Mouse (Mus musculus) spleen, adult 12 weeks (tissue): ENCODE measurements around the gene Tm4sf20.
A peak's percentile ranks its signal among the peaks of the same experiment; 100 is the strongest.

Experiments
- DNase-seq: peaks from one replicate; pipeline ENCODE4 v3.0.0; 2022; ENCODE audit warnings: low spot score

Tm4sf20 gene

DNA sequence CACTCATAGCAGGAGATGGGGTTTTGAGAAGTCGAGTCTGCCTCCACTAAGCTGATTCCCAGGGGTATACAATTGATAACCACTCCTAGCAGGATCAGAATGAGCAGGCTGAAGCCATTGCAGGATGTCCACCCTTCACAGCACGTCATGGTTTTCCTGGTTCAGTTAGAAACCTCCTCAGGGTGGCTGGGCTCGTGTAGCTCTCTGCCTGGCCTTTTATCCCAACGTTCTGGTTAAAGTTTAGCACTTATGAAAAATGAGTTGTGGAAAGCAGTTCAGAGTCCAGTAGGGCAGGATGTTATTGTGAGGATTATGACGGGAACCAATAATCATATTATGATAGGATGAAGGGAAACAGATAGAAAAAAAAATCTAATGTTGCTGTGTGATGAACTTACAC, at the start of gene Tm4sf20:
Tm4sf20 (minus strand) TSS at position 193 of the 400 bp plus-strand sequence.
- DNase-seq = no peak

DNA sequence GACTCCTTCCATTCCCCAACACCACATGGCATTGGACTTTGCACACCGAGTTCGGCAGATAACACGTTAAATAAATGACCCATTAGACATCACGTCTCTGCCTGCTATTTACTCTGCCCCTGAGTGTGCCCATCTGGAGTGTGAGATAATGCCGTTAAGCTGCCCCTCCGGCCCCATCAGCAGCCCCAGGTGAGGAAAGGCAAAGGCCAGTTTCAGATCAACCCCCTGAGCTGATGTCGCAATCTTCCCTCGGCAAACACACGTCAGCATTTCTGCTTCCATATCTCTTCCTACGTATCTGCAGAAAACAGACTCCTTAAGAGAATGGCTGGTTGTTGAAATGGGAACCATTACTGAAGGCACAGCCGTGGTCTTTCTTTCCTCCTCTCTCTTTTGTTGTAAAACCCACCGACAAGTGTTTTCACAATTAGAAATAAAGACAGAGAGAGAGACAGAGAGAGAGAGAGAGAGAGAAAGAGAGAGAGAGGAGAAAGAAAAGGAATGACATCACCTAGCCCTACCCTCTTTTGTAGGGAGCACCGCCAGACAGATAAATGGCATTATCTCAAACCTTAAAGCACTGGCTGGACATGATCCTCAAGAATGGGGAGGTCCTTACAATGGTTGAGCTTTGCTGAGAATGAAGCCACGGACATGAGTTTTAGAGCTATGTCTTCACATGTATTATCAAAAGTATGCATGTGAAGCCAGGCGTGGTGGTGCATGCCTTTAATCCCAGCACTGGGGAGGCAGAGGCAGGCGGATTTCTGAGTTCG, 47.9 kb upstream of the Tm4sf20 start:
- DNase-seq = no peak

DNA sequence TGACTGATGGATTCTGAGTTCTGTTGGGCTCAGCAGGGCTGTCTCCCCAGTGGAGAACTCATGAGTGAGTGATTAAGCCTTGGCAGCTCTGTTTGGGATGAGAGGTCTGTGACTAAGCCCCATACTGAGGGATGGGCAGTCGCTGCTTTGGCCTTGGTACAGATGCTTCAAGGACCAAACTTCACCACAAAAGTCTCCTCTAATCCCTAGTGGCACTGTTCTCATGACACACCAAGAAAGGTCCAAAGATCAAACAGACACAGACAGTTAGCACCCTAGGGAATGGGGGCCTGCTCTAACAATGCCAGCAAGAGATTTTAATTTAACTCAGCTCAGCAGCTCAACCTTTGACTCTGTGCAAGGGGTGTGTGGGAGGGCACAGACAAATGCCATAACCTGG, 43.5 kb upstream of the Tm4sf20 start:
- DNase-seq = no peak

DNA sequence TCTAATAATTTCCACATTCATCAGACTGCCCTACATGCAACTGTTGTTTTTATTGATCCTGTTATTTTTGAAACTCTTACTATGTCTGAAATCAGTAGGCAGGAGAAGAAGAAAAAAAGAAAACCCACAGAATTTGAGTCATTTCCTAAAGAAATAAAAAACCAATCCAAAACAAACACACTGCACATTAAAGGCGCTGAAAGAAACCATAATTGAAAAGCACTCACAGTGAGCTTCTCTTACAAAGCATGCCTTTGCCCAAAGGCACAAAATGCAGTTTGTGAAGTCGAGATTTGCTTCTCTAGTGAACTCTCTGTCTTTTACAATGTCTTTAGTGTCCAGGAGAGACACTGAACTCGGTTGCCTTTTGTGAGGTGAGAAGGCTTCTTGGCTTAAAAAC, 40.3 kb upstream of the Tm4sf20 start:
- DNase-seq = no peak

DNA sequence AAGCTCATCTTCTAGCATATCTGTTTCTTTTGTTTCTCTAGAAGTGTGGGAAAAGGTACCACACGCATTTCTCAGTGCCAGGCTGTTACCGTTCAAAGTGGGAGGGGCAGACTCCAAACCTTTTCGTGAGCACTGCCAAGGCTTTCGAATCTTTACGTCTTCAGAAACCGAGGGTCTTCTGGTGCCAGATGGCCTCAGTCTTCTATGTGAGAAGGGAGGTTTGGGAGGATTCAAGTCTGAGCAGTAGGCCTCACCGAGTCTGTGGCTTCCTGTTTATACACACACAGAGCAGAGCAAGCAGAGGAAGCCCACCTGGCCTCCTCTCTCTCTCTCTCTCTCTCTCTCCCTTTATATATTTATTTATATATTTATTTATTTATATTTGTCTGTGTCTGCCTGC, 38.9 kb upstream of the Tm4sf20 start:
- no peak for DNase-seq

DNA sequence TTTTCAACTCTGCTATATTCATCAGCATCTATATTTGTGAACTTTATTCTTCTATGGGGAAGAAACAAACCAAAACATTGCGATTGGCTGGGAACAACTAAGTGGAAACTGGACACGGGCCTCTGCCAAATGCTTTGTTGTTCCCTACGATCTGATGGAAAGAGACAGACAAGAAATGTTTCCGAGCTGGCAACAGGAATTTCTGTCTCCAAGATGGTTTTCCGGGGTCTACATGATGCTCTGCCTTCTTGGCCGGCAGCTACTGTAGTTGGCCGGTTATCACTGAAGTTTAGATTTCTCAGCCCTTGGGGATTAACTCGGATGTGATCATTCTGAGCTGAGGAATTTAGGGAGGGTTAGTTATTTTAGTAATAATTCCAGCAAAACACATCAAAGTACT, 38.1 kb upstream of the Tm4sf20 start:
- DNase-seq = no peak

DNA sequence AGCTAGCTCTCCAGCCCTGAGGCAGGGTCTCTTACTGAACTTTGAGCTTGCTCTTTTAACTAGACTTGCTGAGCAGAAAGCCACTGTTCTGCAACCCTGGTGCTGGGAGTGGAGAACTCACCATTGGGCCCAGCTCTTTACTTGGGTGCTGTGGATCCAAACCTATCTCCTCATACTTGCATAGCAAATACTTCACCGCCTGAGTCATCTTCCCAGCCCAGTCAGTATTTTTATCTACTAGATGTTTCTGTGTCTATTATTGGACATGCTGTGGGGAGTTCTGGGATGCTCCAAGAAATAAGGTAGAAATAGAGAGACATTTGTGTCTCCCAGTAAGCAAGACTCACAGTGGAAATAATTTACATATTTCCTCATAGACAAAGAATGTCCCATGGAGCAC, 35.8 kb upstream of the Tm4sf20 start:
- DNase-seq = no peak

DNA sequence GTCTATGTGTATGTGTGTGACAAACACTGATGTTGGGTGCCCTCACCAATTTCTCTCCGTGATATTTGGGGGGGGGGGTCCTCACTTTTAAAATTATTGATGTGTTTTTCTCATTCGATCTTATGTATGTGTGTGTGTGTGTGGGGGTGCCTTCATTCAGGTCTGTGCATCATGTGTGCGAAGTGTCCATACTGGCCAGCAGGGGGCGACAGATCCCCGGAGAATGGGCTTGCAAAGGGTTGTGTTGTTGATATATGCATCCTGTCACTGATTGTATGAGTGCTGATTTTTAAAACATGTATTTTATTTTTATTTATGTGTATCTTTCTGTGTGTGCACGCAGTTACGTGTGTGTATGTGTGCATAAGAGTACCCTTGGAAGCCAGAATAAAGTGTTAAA, 35.3 kb upstream of the Tm4sf20 start:
- DNase-seq = peak; percentile 29

DNA sequence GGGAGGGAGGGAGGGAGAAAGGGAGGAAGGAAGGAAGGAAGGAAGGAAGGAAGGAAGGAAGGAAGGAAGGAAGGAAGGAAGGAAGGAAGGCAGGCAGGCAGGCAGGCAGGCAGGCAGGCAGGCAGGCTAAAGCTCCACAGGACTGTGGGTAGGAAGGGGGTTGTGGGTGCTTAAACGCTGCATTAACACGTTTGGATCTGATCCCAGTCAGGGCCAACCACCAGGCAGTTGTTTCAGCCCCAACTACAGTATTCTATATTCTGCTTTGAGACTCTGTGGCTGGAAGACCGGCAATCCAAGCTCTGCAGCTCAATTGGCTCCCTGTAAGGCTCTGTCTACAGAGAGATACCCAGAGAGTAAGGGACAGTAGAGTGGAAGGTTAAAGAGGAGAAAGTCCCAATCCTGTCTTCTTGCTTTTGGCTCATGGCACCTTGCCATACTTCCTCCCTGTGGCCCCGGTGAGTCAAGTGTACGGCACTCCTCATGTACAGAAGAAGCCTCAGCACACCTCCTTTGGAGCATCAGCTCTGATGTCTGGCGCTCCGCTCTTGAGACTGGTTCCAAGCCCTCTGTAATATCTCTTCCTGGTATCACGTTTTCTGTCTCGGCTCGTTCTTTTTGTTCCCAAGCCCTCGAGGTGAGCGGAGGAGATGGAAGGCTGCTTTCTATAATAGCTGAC, 33.0 kb upstream of the Tm4sf20 start:
- no peak for DNase-seq

DNA sequence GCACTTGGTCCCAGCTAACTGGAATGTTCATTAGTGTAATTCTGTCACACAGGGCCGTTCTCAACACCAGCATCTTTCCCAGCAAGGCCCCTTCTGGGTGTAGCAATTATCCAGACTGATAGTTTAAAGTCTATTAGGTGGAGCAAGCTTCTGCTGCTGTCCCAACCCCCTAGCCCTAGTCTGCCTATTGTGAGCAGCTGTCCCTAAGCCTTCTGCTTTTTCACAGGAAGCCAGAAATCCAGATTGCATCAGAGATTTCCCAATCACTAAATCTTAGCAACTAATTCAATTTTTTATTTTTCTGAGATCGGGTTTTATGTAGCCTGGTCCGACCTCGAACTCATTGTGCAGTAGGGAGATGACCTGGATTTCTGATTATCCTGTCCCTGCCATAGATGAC, 30.7 kb upstream of the Tm4sf20 start:
- DNase-seq = no peak

DNA sequence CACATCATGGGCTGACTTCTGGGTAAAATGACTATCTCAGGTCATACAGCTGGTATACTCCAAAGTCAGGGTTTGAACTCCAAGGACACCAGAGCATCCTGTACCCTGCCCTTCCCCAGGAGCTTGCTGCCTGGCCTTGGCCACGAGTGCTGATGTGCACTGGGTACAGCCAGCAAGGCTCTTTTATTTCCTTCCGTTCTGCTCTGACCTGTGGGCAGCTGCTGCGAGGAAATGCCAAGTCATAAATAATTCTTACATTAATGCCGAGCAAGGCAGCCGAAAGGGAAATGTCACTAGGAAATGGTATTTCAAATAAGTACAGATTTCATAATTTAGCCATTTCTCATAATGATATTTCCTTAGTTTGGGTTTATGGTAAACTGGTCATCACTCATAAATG, 30.0 kb upstream of the Tm4sf20 start:
- no peak for DNase-seq

DNA sequence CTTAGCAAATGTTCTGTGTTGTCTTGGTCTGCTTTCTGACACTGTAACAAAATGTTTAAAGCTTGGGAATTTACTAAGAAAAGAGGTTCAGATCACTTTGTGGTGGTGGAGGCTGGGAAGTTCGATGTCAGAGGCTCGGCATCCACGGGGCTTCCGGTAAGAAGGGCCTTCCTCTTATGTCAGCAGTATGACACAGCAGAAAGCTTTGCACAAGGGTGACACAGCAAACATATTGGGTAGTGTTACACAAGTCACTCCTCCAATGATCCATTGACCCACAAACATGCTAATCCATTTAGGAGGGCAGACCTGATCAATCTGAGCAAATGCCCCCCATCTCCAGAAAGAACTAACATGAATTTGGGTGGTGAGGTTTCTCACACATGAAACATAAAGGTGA, 28.8 kb upstream of the Tm4sf20 start:
- DNase-seq = no peak

DNA sequence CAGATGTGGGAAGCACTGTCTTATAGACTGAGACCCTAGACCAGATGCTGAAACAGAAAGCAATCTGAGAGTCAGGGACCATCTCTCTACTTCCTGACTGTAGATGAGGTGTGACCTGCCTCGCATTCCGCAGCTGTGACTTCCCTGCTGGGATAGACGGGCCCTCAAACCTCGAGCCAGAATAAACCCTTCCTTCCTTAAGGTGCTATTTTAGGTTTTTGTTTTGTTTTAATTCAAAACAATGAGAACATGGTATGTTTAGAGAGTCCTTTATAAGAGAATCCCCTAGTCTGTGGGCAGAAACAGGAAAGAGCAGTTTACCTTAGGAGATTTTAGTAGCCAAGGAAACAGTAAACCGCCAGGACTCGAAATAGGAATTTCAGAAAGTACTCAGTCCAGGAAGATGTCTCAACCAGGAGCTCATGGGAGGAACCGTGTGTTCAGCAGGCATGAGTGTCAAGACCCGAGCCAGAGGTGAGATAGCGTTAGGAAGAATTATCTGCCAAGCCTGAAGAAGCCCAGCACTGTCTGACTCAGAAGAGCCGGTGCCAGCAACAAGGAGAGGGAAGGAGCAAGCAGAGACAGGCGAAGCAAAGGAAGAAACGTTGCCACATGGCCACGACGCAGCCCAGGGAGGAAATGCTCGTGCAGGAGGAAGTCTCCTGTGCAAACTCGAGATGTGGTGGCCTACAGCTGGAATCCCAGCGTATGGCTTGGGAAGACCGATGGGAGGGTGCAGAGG, 27.6 kb upstream of the Tm4sf20 start:
- no peak for DNase-seq

DNA sequence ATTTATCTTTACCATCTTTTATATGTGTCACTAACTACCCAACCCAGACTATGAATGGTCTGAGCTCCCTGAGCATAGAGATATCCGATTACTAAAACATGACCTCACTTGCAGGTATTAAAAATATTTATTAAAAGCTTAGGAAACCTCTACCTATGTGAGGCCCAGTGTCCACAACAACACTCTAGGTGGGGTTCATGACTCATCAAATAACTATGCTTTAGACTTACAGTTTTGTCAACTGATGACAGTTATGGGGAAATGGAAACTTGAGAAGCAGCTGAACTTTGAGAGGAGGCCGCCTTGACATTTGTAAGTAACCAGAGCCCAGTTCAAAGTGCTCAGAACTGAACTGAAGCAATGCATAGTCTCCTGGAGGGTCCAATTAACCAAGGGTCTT, 26.9 kb upstream of the Tm4sf20 start:
- no peak for DNase-seq

DNA sequence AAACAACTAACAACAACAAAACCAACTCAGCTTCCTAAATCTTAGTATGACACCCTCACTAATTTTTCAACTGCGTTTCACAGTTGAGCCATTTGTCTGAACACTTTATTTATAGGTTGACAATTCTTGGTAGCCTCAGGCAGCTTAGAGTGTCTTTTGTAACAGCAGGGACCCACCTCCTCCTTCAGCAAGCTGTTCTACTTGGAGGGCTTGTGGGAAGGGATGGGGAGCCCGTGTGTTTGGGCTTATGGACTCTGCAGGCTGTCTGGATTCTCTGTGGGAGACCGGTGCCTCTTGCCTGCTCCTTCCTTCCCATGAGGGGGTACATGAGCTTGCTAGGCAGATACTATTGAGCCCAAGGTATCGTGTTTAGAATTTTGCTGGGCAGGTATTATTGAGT, 25.7 kb upstream of the Tm4sf20 start:
- DNase-seq = no peak

DNA sequence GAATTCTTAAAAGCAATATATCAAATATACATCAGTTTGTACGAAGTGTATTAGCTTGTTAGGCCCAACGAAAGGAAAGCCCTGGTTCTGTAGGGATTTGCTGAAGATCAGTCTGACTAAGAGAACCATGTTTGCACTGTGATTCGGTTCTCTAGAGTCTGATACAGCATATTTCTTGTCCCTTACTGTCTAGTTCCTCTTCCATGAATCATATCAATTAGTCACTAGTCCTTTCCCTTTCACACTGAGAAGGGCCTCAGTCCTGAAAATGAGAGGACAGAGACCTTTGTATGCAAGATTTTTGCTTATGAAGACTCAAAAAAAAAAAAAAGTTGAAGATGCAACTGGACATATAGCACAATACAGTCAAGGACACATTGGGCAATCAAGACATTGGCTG, 24.8 kb upstream of the Tm4sf20 start:
- no peak for DNase-seq

DNA sequence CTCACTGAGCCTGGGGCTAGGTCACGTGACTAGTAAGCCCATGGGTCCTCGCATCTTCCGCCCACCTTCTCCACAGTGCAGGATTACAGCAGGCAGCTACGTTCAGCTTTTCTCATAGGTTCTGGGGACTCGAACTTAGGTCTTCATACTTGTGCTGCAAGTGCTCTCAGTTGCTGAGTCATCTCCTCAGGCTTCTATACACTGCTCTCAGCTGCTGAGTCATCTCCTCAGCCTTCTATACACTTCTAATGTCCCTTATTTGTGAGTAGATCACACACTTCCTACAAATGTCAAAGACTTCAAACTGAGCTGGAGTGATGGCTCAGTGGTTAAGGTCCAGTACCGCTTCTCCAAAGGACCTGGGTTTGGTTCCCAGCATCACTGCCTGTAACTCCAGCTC, 24.0 kb upstream of the Tm4sf20 start:
- no peak for DNase-seq

DNA sequence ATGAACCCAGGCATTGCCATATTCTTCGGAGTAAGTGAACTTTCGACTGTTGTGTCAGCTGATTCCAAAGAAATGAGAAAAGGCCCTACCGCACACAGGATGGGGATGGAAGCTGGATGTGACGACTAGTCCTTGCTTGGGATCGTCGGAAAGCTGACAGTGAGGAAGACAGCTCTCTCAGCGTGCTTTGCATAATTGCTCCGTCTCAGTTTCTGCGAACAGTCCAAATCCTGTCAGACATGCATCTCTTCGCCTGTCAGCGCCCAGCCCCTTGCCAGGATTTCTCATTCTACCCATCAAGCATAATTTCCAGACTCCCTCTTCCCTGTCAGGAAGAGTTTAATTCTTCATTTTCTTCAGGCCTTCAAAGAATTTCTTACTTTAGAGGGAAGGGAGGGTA, 22.8 kb upstream of the Tm4sf20 start:
- DNase-seq = no peak

DNA sequence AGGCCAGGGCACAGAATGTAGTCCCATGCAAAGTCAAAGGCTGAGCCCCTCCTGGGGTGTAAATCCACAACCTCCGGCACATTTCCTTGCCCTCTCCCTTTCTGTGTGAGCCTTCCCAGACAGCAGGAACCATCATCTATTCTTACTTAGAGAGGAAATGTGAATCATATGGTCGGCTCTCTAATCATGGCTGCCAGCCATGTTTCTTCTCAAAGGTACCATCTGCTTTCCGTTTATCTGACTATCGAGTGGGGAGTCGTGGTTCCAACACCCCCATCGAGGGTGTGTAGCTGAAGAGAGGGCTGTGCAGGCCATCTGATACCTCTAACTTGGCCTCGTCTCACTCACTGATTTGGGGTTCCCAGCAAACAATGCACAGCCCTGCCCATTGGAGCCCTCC, 19.8 kb upstream of the Tm4sf20 start:
- DNase-seq = no peak

DNA sequence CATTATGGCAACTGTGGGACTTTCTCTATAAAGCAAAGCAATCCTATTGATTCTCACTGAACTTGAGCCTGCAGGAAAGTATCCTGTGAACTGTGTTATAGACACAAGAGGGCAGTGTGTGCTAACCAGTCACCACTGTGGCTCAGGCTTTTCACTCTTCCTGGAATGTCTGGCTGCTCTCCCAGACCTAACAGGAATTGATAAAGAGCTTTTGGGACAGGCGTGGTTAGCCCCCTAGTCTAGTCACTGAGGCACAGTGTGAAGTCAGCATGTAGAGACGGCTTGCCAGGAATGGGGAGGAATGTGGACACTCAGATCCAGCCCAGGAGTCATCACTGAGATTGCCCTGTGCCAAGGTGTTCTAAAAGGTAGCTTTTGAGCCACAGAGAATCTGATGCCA, 19.2 kb upstream of the Tm4sf20 start:
- DNase-seq = no peak

DNA sequence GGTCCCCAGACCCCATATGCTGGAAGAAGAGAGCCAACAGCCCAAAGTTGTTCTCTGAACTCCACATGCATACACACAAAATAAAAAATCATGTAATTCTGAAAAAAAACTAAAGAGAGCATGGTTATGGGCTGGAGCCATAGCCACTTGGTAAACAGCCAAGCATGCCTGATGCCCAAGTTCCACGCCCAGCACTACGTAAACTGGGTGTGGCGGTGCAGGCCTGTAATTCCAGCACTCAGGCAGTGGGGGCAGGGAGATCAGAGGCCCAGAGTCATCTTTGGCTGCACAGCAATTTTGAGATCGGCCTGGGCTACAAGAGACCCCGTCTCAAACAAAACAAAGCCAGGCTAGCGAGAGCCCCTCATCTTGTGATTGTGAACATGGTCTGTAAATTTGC, 17.3 kb upstream of the Tm4sf20 start:
- no peak for DNase-seq

DNA sequence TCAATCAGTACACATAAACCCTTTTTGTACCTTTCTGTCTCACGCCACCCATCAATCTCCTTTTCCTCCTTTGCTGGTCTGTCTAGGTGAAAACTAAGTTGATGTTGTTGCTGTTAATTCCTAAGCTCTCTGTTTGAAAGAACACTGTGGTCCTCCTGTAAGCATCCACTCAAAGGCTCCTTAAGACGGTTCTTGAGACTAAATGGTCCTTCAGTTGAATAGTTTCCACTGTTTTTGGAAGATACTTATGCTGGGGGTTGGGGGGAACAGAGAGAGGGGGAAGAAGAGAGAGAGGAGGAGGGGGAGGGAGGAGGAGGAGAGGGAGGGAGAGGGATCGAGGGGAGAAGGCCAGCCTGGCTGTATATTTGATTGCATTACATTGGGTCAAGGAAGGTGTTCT, 15.3 kb upstream of the Tm4sf20 start:
- no peak for DNase-seq

DNA sequence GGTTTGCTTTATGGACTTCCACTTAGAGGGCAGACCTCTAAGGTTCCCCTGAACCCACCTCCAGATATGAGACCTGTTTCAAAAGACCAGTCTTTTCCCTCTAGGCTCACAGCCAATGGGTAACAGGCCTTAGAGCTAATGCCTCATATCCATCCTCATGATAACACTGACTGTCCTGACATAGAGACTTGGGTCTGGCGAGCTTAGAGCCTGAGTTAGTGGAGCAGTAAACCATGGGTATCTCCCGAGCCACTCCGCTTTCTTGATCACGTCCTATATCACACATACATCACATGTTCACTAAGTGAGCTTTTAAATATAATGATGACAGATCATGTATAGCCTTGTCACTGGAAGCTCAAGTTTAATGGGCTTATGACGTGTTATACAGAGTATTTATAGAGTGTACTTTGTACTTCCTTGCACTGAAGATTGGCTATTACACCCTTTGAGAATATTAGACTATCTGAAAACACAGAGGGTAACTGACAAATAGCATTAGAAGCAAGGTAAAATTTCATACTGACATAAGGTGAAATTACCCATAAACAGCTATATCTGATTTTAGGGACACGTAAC, 11.2 kb upstream of the Tm4sf20 start:
- DNase-seq = no peak
